Mouse (Mus musculus) embryonic facial prominence, embryonic 14.5 days (tissue): ENCODE results near the gene Mfap3. TPM values are rescaled to one million over a fixed set of nuclear protein-coding genes. Genes with fewer than 3 reads are reported as not detected.

ENCODE experiments used
- polyA plus RNA-seq: library from polyadenylated mRNA; unstranded; fragments of >200 nt; fragmentation: Nextera tagmentation; extraction: Ambion mirVana; gene quantifications from 2 replicates; pipeline ENCODE4 v1.2.1, GENCODE M21; 2014

Mfap3 gene
- polyA plus RNA-seq, 1 experiment from 2014 or later, result 41.0 TPM

Other genes with a start within 250 kb of the Mfap3 start
- 47.7 and 49.5 TPM in 2 replicates for gene Fam114a2, start within 50 bp of the Mfap3 start, polyA plus RNA-seq
- 19.7 and 22.5 TPM in 2 replicates for gene Galnt10, start 126.8 kb downstream of the Mfap3 start, polyA plus RNA-seq